Mouse (Mus musculus) hindbrain, postnatal 0 days (tissue): Measurements from ENCODE around the gene Mecom. TPM values are rescaled to one million over a fixed set of nuclear protein-coding genes. Genes with fewer than 3 reads are reported as not detected.

Experiments used
- ATAC-seq: fragments of 200-750 bp; cut with Nextera tagmentation; 2 replicates; pipeline ENCODE4 v1.8.0; 2017; ENCODE audit warnings: mild to moderate bottlenecking, moderate TSS enrichment, moderate library complexity
- DNase-seq: peaks from one replicate; pipeline ENCODE4 v3.0.0-alpha.2; 2015; ENCODE audit warnings: low spot score
- H3K27ac ChIP-seq: fragments of 300-500 bp; sonication (generic); 2 replicates; pipeline ENCODE4 v1.5.1; 2014; ENCODE audit warnings: mild to moderate bottlenecking
- H3K27me3 ChIP-seq: fragments of 300-500 bp; sonication (generic); 2 replicates; pipeline ENCODE4 v1.6.1; 2014; ENCODE audit warnings: low read length, mixed read lengths; ENCODE audit not compliant: insufficient read depth
- H3K36me3 ChIP-seq: fragments of 300-500 bp; sonication (generic); 2 replicates; pipeline ENCODE4 v1.6.1; 2014; ENCODE audit warnings: low read length, mixed read lengths; ENCODE audit not compliant: insufficient read depth
- H3K4me1 ChIP-seq: fragments of 300-500 bp; sonication (generic); 2 replicates; pipeline ENCODE4 v1.6.1; 2014; ENCODE audit warnings: antibody characterized with exemption, low read length, mixed read lengths; ENCODE audit not compliant: insufficient read depth
- H3K4me2 ChIP-seq: fragments of 300-500 bp; sonication (generic); 2 replicates; pipeline ENCODE4 v1.6.1; 2014; ENCODE audit warnings: low read depth, mild to moderate bottlenecking, low read length, moderate library complexity, mixed read lengths
- H3K4me3 ChIP-seq: fragments of 300-500 bp; sonication (generic); 2 replicates; pipeline ENCODE4 v1.5.1; 2014; ENCODE audit warnings: low read length
- H3K9ac ChIP-seq: fragments of 300-500 bp; sonication (generic); replicated peaks from 2 replicates; pipeline ENCODE4 v1.6.1; 2014; ENCODE audit warnings: mild to moderate bottlenecking, low read length, moderate library complexity, mixed read lengths
- H3K9me3 ChIP-seq: fragments of 300-500 bp; sonication (generic); 2 replicates; pipeline ENCODE4 v1.6.1; 2016; ENCODE audit warnings: low read length, mixed read lengths
- CTCF ChIP-seq: IDR thresholded peaks from 2 replicates; pipeline ENCODE4 v1.5.1; 2016; ENCODE audit warnings: antibody characterized with exemption, control low read depth, low read depth
- WGBS: fragments of 180-500 bp; shearing (Covaris S2); extraction: QIAGEN DNeasy Blood & Tissue Kit; methylation state at CpG from one replicate; pipeline ENCODE4 v1.1.7; 2014; 5-methylcytosine and 5-hydroxymethylcytosine counted together
- polyA plus RNA-seq: library from polyadenylated mRNA; unstranded; fragments of >200 nt; fragmentation: Nextera tagmentation; extraction: Ambion mirVana; gene quantifications from 2 replicates; pipeline ENCODE4 v1.2.1, GENCODE M21; 2015
- total RNA-seq: library from RNA; depleted of rRNA; stranded (reverse); fragments of >200 nt; gene quantifications from 2 replicates; pipeline ENCODE4 v1.2.3, GENCODE M21; 2014

The Mecom gene
- total and polyA plus RNA-seq, 2 experiments from 2014 or later = 4.5 to 8.3 TPM

GRCm38 (mm10) chr3:30016766-30017165 lies 531.0 kb downstream of the Mecom start:
- Histone ChIP-seq H3K9me3 (no peaks in the 10 kb centered on the region), H3K4me2 (no peak overlapping the region), H3K36me3 (no peaks in the 10 kb centered on the region), H3K27me3 (peaks cover 8% of the 10 kb centered on the region), H3K4me3 (no peak overlapping the region), H3K27ac (no peak overlapping the region), H3K4me1 (peaks cover 3% of the 10 kb centered on the region; the same call in 1 of the 2 replicates), H3K9ac (no peak overlapping the region)
- DNase-seq = no peak
- WGBS = 82% methylated on average over 5 of the region's 5 CpGs
- ATAC-seq = no peak
- TF ChIP-seq CTCF = no peak

- Histone ChIP-seq H3K27ac (no peak overlapping the region), H3K4me3 (no peak overlapping the region), H3K9ac (no peak overlapping the region), H3K4me2 (no peak overlapping the region), H3K9me3 (no peaks in the 10 kb centered on the region), H3K36me3 (no peaks in the 10 kb centered on the region), H3K27me3 (peaks cover 17% of the 10 kb centered on the region), H3K4me1 (peaks cover 3% of the 10 kb centered on the region; the same call in 1 of the 2 replicates)
- peak; percentile 87 for DNase-seq
- WGBS = 9% methylated on average over 10 of the region's 10 CpGs
- peak; percentile 83 for TF ChIP-seq CTCF
- ATAC-seq = peak; percentile 82
Measured at GRCm38 (mm10) chr3:30014962-30015660, 532.7 kb downstream of the Mecom start.

- 65% methylated on average over 1 of the region's 1 CpGs for WGBS
- no peaks in the 10 kb centered on the region for H3K9me3 ChIP-seq
Measured at GRCm38 (mm10) chr3:30014279-30014678, 533.5 kb downstream of the Mecom start.

GRCm38 (mm10) chr3:30013416-30013815 lies 534.4 kb downstream of the Mecom start:
- Histone ChIP-seq H3K27ac (no peak overlapping the region), H3K36me3 (no peaks in the 10 kb centered on the region), H3K4me1 (peaks cover 3% of the 10 kb centered on the region; the same call in 1 of the 2 replicates), H3K9ac (no peak overlapping the region), H3K4me3 (peak overlapping the region; percentile 45), H3K9me3 (no peaks in the 10 kb centered on the region), H3K27me3 (peaks cover 17% of the 10 kb centered on the region), H3K4me2 (peak overlapping the region; percentile 81)
- WGBS = 29% methylated on average over 1 of the region's 1 CpGs
- DNase-seq (no peak), ATAC-seq (no peak)
- TF ChIP-seq CTCF = no peak

More at GRCm38 (mm10) chr3:30014279-30014678, 533.5 kb downstream of the Mecom start:
- Histone ChIP-seq H3K9ac (no peak overlapping the region), H3K27ac (no peak overlapping the region), H3K4me2 (no peak overlapping the region), H3K4me1 (peaks cover 3% of the 10 kb centered on the region; the same call in 1 of the 2 replicates), H3K27me3 (peaks cover 17% of the 10 kb centered on the region), H3K4me3 (no peak overlapping the region), H3K36me3 (no peaks in the 10 kb centered on the region)
- TF ChIP-seq CTCF = no peak
- ATAC-seq = no peak
- DNase-seq = no peak

GRCm38 (mm10) chr3:30012666-30013365 lies 535.0 kb downstream of the Mecom start:
- Histone ChIP-seq H3K4me1 (peaks cover 3% of the 10 kb centered on the region; the same call in 1 of the 2 replicates), H3K9ac (peak overlapping the region; percentile 48), H3K9me3 (no peaks in the 10 kb centered on the region), H3K36me3 (no peaks in the 10 kb centered on the region), H3K27me3 (peaks cover 17% of the 10 kb centered on the region), H3K4me2 (peak overlapping the region; percentile 81), H3K4me3 (peak overlapping the region; percentile 45), H3K27ac (no peak overlapping the region)
- DNase-seq (peak; percentile 73), ATAC-seq (peak; percentile 73)
- no peak for TF ChIP-seq CTCF
- under 1% methylated on average over 29 of the region's 29 CpGs for WGBS

DNA sequence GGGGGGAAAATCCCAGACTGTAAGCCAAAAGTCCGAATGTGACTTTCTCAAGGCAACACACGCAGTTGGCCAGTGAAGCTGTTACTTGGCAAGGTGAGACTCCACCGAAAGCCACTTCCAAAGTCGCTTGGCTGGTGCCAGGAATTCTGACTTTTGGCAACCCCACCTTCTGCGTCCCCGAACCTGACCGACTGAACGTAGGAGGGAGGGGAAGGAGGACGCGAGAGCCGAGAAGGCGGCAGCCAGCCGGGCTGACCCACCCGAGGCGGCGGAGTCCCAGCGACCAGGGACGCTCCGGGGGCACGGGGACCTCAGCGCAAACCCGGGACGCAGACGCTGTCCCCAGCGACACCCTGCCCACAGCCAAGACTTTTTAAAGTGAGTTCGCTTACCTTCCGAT lies 535.7 kb downstream of the Mecom start:
- H3K9ac ChIP-seq = peak overlapping the region; percentile 48
- H3K4me1 ChIP-seq = peaks cover 3% of the 10 kb centered on the region; the same call in 1 of the 2 replicates
- no peak for TF ChIP-seq CTCF
- DNase-seq = peak; percentile 49
- H3K27ac ChIP-seq = no peak overlapping the region; the same call in 1 of the 2 replicates
- H3K4me2 ChIP-seq = peak overlapping the region; percentile 81
- ATAC-seq = 0 out of 2 replicates have a peak, but pooled peaks have one; percentile 24
- WGBS = under 1% methylated on average over 27 of the region's 27 CpGs
- no peaks in the 10 kb centered on the region for H3K9me3 ChIP-seq
- peak overlapping the region; percentile 45 for H3K4me3 ChIP-seq
- peaks cover 17% of the 10 kb centered on the region for H3K27me3 ChIP-seq
- H3K36me3 ChIP-seq = no peaks in the 10 kb centered on the region
